Mouse (Mus musculus) erythroblast, embryonic 14.5 days (primary cell): ENCODE measurements around the gene Dusp21. TPM values are rescaled to one million over a fixed set of nuclear protein-coding genes. Genes with fewer than 3 reads are reported as not detected.

Experiments used
- H3K27me3 ChIP-seq: 2 replicates; pipeline ENCODE4 v1.6.1; 2012; ENCODE audit warnings: inconsistent platforms; ENCODE audit not compliant: control insufficient read depth
- H3K36me3 ChIP-seq: 2 replicates; pipeline ENCODE4 v1.6.1; 2012; ENCODE audit warnings: mild to moderate bottlenecking, inconsistent platforms; ENCODE audit not compliant: control insufficient read depth
- H3K4me1 ChIP-seq: 2 replicates; pipeline ENCODE4 v1.6.1; 2012; ENCODE audit warnings: inconsistent platforms; ENCODE audit not compliant: control insufficient read depth
- H3K4me3 ChIP-seq: replicated peaks from 2 replicates; pipeline ENCODE3; 2012; ENCODE audit warnings: moderate library complexity, mild to moderate bottlenecking, inconsistent platforms
- H3K9me3 ChIP-seq: 2 replicates; pipeline ENCODE4 v1.6.1; 2012; ENCODE audit warnings: low read length, inconsistent platforms, mixed read lengths; ENCODE audit not compliant: control insufficient read depth
- GATA1 ChIP-seq: IDR thresholded peaks from 2 replicates; pipeline ENCODE4 v1.6.1; 2012; ENCODE audit warnings: low read length, inconsistent platforms, mixed read lengths
- TAL1 ChIP-seq: IDR thresholded peaks from 3 replicates; pipeline ENCODE4 v1.6.1; 2012; ENCODE audit warnings: low read length, inconsistent platforms, mixed read lengths
- polyA plus RNA-seq: library from polyadenylated mRNA; stranded (reverse); fragments of >175 nt; gene quantifications from 2 replicates; pipeline ENCODE4 v1.2.3, GENCODE M21; 2012

Dusp21 gene
- polyA plus RNA-seq, 1 experiment, result not detected

DNA sequence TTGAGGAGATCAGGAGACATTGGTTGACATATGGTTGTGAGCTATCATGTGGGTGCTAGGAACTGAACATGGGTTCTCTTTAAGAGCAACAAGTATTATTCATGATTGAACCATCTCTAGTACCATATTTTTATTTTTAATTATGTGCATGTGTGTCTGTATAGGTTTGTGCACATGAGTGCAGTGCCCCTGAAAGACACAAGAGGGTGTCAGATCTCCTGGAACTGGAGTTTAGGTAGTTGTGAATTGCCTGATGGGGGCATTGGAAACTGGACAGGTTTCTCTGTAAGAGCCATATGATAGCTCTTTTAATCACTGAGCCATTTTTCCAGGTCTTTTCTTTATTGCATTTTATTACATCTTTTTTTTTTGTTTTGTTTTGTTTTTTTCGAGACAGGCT, 23.3 kb downstream of the Dusp21 start:
- Histone ChIP-seq H3K4me3 (no peak overlapping the region), H3K36me3 (peaks cover 21% of the 10 kb centered on the region), H3K27me3 (no peaks in the 10 kb centered on the region), H3K9me3 (no peaks in the 10 kb centered on the region), H3K4me1 (peaks cover 27% of the 10 kb centered on the region)
- TF ChIP-seq GATA1 (no peak), TAL1 (no peak)

DNA sequence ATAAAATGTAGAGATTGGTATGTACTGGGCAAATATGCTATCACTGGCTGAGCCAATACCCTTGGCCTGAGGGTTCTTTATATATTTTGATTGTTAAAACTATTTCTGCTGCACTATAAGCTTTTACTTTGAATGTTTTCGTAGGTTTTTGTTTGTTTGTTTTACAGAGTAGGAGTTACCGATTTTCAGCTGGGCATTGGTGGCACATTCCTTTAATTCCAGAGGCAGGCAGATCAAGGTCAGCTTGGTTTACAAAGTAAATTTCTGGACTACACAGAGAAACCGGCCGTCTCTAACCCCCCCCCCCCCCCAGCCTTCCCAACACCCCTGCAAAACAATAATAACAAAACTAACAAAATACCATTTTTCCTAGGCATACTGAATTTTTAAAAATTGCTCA, 29.2 kb downstream of the Dusp21 start:
- peaks cover 39% of the 10 kb centered on the region for H3K4me1 ChIP-seq
- no peak for TF ChIP-seq TAL1
- no peak for TF ChIP-seq GATA1
- H3K4me3 ChIP-seq, result no peak overlapping the region
- peaks cover 18% of the 10 kb centered on the region for H3K36me3 ChIP-seq
- H3K27me3 ChIP-seq, result no peaks in the 10 kb centered on the region
- no peaks in the 10 kb centered on the region for H3K9me3 ChIP-seq

DNA sequence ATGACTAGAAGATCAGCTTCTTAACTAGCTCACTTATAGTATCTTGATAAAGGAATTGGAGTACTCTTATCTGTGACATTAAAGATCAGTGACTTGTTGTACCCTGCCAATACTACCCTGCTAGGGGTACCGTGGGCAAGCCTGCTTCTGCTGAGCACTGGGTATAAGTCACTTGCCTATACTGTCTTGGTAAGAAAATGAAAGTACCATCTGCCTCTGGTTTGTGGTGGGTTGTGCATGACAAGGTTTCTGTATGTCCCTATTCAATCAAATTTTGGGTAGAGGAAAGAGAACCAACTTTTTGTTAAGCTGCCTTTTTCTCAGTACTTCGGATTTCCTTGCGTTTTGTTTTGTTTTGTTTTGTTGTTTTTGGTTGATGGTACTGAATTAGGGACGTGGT, 32.1 kb downstream of the Dusp21 start:
- TF ChIP-seq TAL1, result no peak
- no peak for TF ChIP-seq GATA1
- H3K4me3 ChIP-seq, result no peak overlapping the region
- no peaks in the 10 kb centered on the region for H3K27me3 ChIP-seq
- peaks cover 12% of the 10 kb centered on the region for H3K36me3 ChIP-seq
- H3K4me1 ChIP-seq, result peaks cover 42% of the 10 kb centered on the region
- H3K9me3 ChIP-seq, result no peaks in the 10 kb centered on the region

DNA sequence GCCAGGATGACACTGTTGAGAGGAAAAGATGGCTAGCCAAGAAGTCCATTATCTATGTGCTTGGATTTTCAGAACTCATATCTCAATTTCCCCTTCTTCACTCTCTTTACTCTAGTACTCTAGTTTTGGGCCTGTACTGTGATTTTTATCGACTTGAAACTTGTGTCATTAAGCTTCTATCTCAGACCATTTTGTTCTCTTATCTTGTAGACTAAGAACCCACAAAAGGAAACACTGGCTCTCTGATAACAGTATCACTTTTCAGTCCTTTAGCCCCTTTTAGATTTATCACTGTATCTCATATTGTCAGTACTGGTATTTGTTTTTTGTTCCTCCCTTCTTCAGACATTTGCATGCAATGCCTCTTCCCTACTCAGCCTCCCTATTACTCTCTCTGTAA, 33.8 kb downstream of the Dusp21 start:
- TF ChIP-seq TAL1 (no peak), GATA1 (no peak)
- peaks cover 4% of the 10 kb centered on the region; the same call in 1 of the 2 replicates for H3K36me3 ChIP-seq
- H3K27me3 ChIP-seq, result no peaks in the 10 kb centered on the region
- no peaks in the 10 kb centered on the region for H3K9me3 ChIP-seq
- peaks cover 37% of the 10 kb centered on the region for H3K4me1 ChIP-seq
- no peak overlapping the region for H3K4me3 ChIP-seq

DNA sequence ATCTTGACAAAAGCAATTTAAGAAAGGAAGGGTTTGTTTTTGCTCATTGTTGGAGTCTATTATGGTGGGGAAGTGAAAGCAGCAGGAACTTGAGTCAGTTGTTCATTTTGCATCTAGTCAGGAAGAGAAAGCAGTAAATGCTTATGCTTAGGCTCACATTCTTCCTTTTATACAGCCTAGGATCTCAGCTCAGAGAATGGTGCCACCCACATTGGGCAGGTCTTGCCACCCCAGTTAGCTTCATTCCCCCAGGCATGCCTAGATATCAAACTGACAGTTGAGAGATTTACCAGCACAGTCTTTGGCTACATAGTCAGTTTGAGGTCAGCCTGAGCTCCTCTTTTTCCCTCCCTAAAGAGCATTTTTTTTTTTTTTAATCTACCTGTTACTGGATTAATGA, 41.5 kb downstream of the Dusp21 start:
- H3K9me3 ChIP-seq, result no peaks in the 10 kb centered on the region
- H3K4me3 ChIP-seq, result no peak overlapping the region
- no peak for TF ChIP-seq GATA1
- TF ChIP-seq TAL1, result no peak
- peaks cover 20% of the 10 kb centered on the region for H3K4me1 ChIP-seq
- H3K27me3 ChIP-seq, result no peaks in the 10 kb centered on the region
- peaks cover 4% of the 10 kb centered on the region; the same call in 1 of the 2 replicates for H3K36me3 ChIP-seq

DNA sequence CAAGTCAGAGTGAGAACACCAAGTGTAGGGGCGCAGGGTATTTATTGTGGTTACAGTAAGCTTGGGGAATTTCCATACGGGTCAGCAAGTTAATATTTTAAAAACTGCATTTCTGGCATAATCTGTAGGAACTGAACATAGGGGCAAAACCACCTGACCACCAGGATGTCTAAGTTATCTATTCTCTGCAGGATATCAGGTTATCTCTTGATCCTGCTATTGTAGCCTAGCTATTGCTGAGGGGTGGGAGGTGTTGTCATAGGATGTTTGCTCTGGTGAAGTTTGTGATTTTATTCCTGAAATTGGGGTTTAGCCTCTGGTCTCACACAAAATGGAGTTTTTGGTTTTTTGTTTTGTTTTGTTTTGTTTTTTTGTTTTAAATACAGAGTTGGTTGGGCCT, 42.6 kb downstream of the Dusp21 start:
- peaks cover 8% of the 10 kb centered on the region for H3K36me3 ChIP-seq
- H3K4me1 ChIP-seq, result peaks cover 20% of the 10 kb centered on the region
- TF ChIP-seq GATA1 (no peak), TAL1 (no peak)
- no peak overlapping the region for H3K4me3 ChIP-seq
- H3K9me3 ChIP-seq, result no peaks in the 10 kb centered on the region
- no peaks in the 10 kb centered on the region for H3K27me3 ChIP-seq

Other genes starting within 250 kb of the Dusp21 start
- 1.2 and 1.9 TPM in 2 replicates for gene Kdm6a, start 16.7 kb downstream of the Dusp21 start, polyA plus RNA-seq